Mouse (Mus musculus): Measurements from ENCODE around the gene Gm17334. TPM values are rescaled to one million over a fixed set of nuclear protein-coding genes. Genes with fewer than 3 reads are reported as not detected.

Gene Gm17334
- total and polyA plus RNA-seq, 3 experiments = 0.47 to 1.8 TPM; not detected in 1

GRCm38 (mm10) chr11:53816841-53817375, 43.9 kb upstream of the Gm17334 start:
- WGBS = 87% methylated on average over 5 of the region's 5 CpGs
- Histone ChIP-seq H3K36me3 (ENCODE audit: control insufficient read depth, insufficient read depth, low read length) (peaks cover 2% of the 10 kb centered on the region; the same call in 1 of the 2 replicates), H3K9ac (ENCODE audit: low read depth, low read length) (no peak overlapping the region), H3K27me3 (ENCODE audit: control insufficient read depth, insufficient read depth, low read length) (no peaks in the 10 kb centered on the region), H3K27ac (no peak overlapping the region), H3K4me1 (ENCODE audit: control insufficient read depth, insufficient read depth, low read length) (peaks cover 21% of the 10 kb centered on the region), H3K79me2 (replicated peaks; ENCODE audit: control insufficient read depth, insufficient read depth, low read length) (no peaks in the 10 kb centered on the region), H3K4me3 (no peak overlapping the region)
- TF ChIP-seq CTCF (IDR thresholded peaks at IDR 0.05) (no peak), POLR2A (IDR thresholded peaks at IDR 0.05; ENCODE audit: insufficient read depth, low read depth, low read length) (no peak), EP300 (IDR thresholded peaks at IDR 0.05; ENCODE audit: insufficient read depth, low read depth, low read length) (no peak)
- intact Hi-C loops (cut with DNase I) = no loop called here
- DNase-seq = no peak

GRCm38 (mm10) chr11:53814810-53815209, 41.8 kb upstream of the Gm17334 start:
- peaks cover 2% of the 10 kb centered on the region; the same call in 1 of the 2 replicates for H3K36me3 ChIP-seq (ENCODE audit: control insufficient read depth, insufficient read depth, low read length)
- DNase-seq = no peak
- 36% methylated on average over 3 of the region's 3 CpGs for WGBS
- H3K9ac ChIP-seq (ENCODE audit: low read depth, low read length) = no peak overlapping the region
- no peaks in the 10 kb centered on the region for H3K79me2 ChIP-seq (replicated peaks; ENCODE audit: control insufficient read depth, insufficient read depth, low read length)
- intact Hi-C loops (cut with DNase I) = no loop called here
- peaks cover 22% of the 10 kb centered on the region for H3K4me1 ChIP-seq (ENCODE audit: control insufficient read depth, insufficient read depth, low read length)
- no peak overlapping the region for H3K4me3 ChIP-seq
- H3K27me3 ChIP-seq (ENCODE audit: control insufficient read depth, insufficient read depth, low read length) = no peaks in the 10 kb centered on the region
- H3K27ac ChIP-seq = no peak overlapping the region
- TF ChIP-seq EP300 (IDR thresholded peaks at IDR 0.05; ENCODE audit: insufficient read depth, low read depth, low read length) (no peak), POLR2A (IDR thresholded peaks at IDR 0.05; ENCODE audit: insufficient read depth, low read depth, low read length) (no peak), CTCF (IDR thresholded peaks at IDR 0.05) (no peak)

DNA sequence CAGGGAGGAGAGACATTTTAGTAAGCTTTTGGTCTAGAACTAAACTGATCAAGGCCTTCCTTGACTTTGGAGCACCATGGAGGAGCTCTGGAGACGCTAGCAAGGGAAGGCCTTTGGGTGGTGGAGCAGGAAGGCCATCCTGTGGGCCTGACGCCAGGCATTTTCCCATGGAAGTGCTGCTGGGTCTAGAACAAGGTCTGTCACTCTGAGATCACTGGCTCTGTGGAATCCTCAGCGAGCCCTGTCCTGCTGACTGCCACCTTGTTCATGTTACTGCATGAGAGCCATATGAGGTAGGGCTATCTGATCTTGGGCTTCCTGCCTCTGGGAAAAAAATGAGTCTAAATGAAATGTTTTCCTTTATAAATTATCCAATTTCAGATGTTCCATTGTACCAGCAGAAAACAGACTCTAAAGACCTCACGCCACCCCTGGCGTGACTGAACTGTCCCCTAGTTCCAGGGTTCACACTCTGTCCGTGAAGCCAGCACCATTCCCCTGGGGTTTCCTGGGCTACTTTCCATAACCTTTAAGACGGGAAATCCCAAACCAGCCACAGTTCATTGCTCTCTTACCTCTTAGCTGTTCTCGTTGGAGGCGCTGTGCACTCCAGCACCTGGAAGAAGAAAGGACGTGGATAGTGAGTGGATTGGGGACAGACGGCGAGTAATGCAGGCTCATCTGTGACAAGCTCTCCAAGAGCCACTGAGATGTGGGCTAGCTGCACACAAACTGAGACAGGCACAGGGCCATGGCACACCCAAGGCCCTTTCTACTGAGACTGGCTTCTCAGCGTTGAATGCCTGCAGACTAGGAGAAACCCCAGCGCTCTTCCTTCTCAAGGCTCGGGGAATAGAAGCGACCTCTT, 40.2 kb upstream of the Gm17334 start:
- H3K79me2 ChIP-seq (replicated peaks; ENCODE audit: control insufficient read depth, insufficient read depth, low read length) = no peaks in the 10 kb centered on the region
- 46% methylated on average over 16 of the region's 16 CpGs for WGBS
- intact Hi-C loops (cut with DNase I) = loop anchor here (2.0 kb wide), 3 partner anchors 16 to 50 kb away; no protein-coding TSS in a partner anchor
- peaks cover 17% of the 10 kb centered on the region for H3K4me1 ChIP-seq (ENCODE audit: control insufficient read depth, insufficient read depth, low read length)
- H3K27ac ChIP-seq = peak overlapping the region; percentile 66
- no peak overlapping the region for H3K4me3 ChIP-seq
- H3K9ac ChIP-seq (ENCODE audit: low read depth, low read length) = no peak overlapping the region
- no peaks in the 10 kb centered on the region for H3K27me3 ChIP-seq (ENCODE audit: control insufficient read depth, insufficient read depth, low read length)
- peak; percentile 68 to 79 for DNase-seq
- peak; percentile 34 for TF ChIP-seq CTCF (IDR thresholded peaks at IDR 0.05)
- TF ChIP-seq EP300 (IDR thresholded peaks at IDR 0.05; ENCODE audit: insufficient read depth, low read depth, low read length) = peak; percentile 74; the same call in 1 of the 2 replicates
- peak; percentile 32; the same call in 1 of the 2 replicates for TF ChIP-seq POLR2A (IDR thresholded peaks at IDR 0.05; ENCODE audit: insufficient read depth, low read depth, low read length)
- H3K36me3 ChIP-seq (ENCODE audit: control insufficient read depth, insufficient read depth, low read length) = peaks cover 2% of the 10 kb centered on the region; the same call in 1 of the 2 replicates

DNA sequence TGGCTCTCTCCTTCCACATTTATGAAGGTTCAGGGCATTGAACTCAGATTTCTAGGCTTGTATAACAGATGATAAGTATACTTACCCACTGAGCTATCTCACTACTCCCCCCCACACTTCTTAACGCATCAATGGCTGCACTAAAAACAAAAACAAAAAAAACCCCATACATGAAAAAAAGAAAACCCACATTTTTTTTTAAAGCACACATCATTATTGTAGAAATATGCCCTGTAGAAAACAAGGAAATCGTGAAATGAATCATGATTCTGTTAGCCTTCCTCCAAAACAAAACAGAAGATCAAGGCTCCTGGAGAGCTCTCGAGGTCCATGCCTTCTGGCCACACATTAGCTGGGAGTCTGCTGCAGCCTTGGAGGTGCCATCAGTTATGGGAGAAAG, 38.3 kb upstream of the Gm17334 start:
- no peak for DNase-seq
- 82% methylated on average over 3 of the region's 3 CpGs for whole genome bisulfite sequencing
- Histone ChIP-seq H3K36me3 (ENCODE audit: control insufficient read depth, insufficient read depth, low read length) (peaks cover 2% of the 10 kb centered on the region; the same call in 1 of the 2 replicates), H3K27ac (no peak overlapping the region; the same call in 1 of the 2 replicates), H3K4me1 (ENCODE audit: control insufficient read depth, insufficient read depth, low read length) (peaks cover 15% of the 10 kb centered on the region), H3K27me3 (ENCODE audit: control insufficient read depth, insufficient read depth, low read length) (no peaks in the 10 kb centered on the region), H3K4me3 (no peak overlapping the region), H3K79me2 (replicated peaks; ENCODE audit: control insufficient read depth, insufficient read depth, low read length) (no peaks in the 10 kb centered on the region), H3K9ac (ENCODE audit: low read depth, low read length) (no peak overlapping the region)
- TF ChIP-seq EP300 (IDR thresholded peaks at IDR 0.05; ENCODE audit: insufficient read depth, low read depth, low read length) (no peak), POLR2A (IDR thresholded peaks at IDR 0.05; ENCODE audit: insufficient read depth, low read depth, low read length) (no peak), CTCF (IDR thresholded peaks at IDR 0.05) (no peak)
- intact Hi-C loops (cut with DNase I) = no loop called here

GRCm38 (mm10) chr11:53810749-53811148, 37.8 kb upstream of the Gm17334 start:
- TF ChIP-seq POLR2A (IDR thresholded peaks at IDR 0.05; ENCODE audit: insufficient read depth, low read depth, low read length) = no peak
- TF ChIP-seq EP300 (IDR thresholded peaks at IDR 0.05; ENCODE audit: insufficient read depth, low read depth, low read length) = no peak
- TF ChIP-seq CTCF (IDR thresholded peaks at IDR 0.05) = no peak
- Histone ChIP-seq H3K27ac (no peak overlapping the region), H3K79me2 (replicated peaks; ENCODE audit: control insufficient read depth, insufficient read depth, low read length) (no peaks in the 10 kb centered on the region), H3K27me3 (ENCODE audit: control insufficient read depth, insufficient read depth, low read length) (no peaks in the 10 kb centered on the region), H3K4me1 (ENCODE audit: control insufficient read depth, insufficient read depth, low read length) (peaks cover 18% of the 10 kb centered on the region), H3K36me3 (ENCODE audit: control insufficient read depth, insufficient read depth, low read length) (peaks cover 2% of the 10 kb centered on the region; the same call in 1 of the 2 replicates), H3K9ac (ENCODE audit: low read depth, low read length) (no peak overlapping the region), H3K4me3 (no peak overlapping the region)
- intact Hi-C loops (cut with DNase I) = no loop called here
- no peak for DNase-seq
- 39% methylated on average over 2 of the region's 2 CpGs for WGBS

Measured in heart, adult 2 months (tissue).